Mouse (Mus musculus): Measurements from ENCODE around the gene Nup88. TPM values are rescaled to one million over a fixed set of nuclear protein-coding genes. Genes with fewer than 3 reads are reported as not detected.

The Nup88 gene
- 61.6 and 62.9 TPM in 2 replicates for polyA plus RNA-seq (2015; fragmentation: Nextera tagmentation; extraction: Ambion mirVana)

DNA sequence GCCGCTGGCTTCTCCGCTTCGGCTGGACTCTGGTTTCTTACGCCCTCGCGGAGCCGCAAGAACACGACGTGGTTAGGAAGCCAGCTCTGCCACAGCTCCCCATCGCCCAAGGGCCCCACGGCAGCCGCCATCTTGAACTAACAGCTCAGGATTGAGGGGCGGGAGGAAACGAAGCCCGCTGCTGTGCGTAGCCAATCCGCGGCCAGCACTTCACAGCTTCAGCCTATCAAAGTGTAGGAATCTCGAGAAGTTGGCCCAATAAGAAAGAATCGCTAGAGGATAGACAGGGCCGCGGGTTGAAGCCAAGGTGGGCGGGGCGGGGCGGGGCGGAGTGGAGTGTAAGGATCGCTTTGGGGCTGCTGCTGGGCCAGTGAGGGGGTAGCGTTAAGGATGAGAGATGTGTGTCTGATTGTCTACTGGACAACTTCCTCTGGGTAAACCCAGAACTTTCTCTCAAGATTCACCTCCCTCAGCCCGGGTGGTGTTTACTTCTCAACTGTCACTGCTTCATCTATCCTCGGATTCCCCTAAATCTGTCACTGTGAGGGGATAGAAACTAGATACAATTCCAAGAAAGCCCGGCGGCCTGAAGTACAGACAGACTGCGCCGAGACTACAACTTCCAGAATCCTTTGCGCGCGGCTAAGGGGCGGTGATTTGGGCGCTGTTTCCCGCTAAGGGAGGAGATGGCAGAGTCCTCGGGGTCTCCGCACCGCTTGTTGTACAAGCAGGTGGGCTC lies at the start of gene Nup88, which contains the start of gene Rpain:
Nup88 (minus strand) TSS at position 153 of the 739 bp plus-strand sequence.
Rpain (plus strand) TSS at position 393 of the 739 bp plus-strand sequence.

DNA sequence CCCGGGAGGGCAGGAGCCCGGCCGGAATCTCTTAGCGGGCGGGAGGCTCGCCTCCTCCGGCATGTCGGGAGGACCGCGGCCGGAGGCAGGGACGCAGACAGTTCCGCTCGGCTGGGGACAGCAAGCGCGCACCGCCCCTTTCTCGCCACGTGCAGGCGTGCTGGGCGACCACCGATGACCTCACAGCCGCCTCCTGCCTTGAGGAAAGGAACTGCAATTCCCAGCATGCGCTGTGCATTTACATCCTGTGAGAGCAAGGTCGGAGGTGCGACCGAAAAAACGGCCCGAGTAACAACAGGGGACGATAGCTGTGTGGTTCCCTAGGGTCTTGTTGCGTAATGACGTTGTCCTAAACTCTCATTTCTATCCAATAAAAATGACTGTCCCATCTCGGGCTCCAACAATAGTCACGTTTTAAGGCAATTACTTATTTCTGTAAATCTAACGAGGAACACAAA lies 34.6 kb upstream of the Nup88 start, which contains the start of gene Dhx33:
Dhx33 (minus strand) TSS at position 122 of the 458 bp plus-strand sequence.

DNA sequence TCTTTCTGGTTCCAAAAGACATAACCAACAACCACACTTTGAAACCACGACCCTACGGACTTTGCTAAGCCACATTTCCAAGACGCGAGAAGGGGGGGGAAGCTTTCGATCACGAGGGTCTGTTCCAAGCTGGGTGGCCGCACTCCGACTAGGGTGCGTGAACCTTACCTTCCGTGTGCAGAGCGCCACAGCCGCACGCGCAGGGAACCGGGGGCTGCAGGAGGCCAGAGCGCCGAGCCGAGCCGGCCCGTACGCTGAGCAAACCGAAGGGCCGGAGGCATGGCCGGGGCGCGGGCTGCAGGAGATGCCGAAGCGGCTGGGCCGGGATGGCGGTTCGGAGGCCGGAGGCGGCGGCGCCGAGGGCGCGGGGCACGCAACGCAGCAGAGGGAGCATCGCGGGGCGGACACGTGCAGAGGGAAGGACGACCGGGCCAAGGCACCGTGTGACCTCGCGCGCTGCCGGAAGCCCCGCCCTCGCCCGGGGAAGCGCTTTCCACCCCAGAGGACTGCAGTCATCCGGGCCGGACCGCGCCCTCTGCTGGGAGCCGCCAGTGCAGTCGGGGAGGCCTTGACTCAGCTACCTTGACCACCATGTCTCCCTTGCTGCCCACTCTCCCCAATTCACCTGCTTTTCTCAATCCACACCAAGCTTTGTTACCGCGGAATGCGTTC lies 12.9 kb upstream of the Nup88 start, which contains the start of gene C1qbp:
C1qbp (minus strand) TSS at position 470 of the 672 bp plus-strand sequence.

Other genes with a start within 250 kb of the Nup88 start
- gene Zfp3, start 205.8 kb downstream of the Nup88 start, polyA plus RNA-seq (2015; fragmentation: Nextera tagmentation; extraction: Ambion mirVana) = 2.2 and 2.8 TPM in 2 replicates
- 0.52 and 1.1 TPM in 2 replicates for gene Scimp, start 157.4 kb downstream of the Nup88 start, polyA plus RNA-seq (2015; fragmentation: Nextera tagmentation; extraction: Ambion mirVana)
- 19.5 and 21.2 TPM in 2 replicates for gene Rabep1, start 125.2 kb downstream of the Nup88 start, polyA plus RNA-seq (2015; fragmentation: Nextera tagmentation; extraction: Ambion mirVana)
- 133 and 138 TPM in 2 replicates for gene Rpain, start 240 bp upstream of the Nup88 start, polyA plus RNA-seq (2015; fragmentation: Nextera tagmentation; extraction: Ambion mirVana)
- gene C1qbp, start 13.1 kb upstream of the Nup88 start, polyA plus RNA-seq (2015; fragmentation: Nextera tagmentation; extraction: Ambion mirVana) = 226 and 246 TPM in 2 replicates
- 6.7 and 6.9 TPM in 2 replicates for gene Dhx33, start 34.5 kb upstream of the Nup88 start, polyA plus RNA-seq (2015; fragmentation: Nextera tagmentation; extraction: Ambion mirVana)
- 20.0 and 23.0 TPM in 2 replicates for gene Mis12, start 49.6 kb upstream of the Nup88 start, polyA plus RNA-seq (2015; fragmentation: Nextera tagmentation; extraction: Ambion mirVana)
- 30.7 and 32.5 TPM in 2 replicates for gene Derl2, start 49.9 kb upstream of the Nup88 start, polyA plus RNA-seq (2015; fragmentation: Nextera tagmentation; extraction: Ambion mirVana)
- 6.7 and 11.4 TPM in 2 replicates for gene 6330403K07Rik, start 63.5 kb upstream of the Nup88 start, polyA plus RNA-seq (2015; fragmentation: Nextera tagmentation; extraction: Ambion mirVana)
- 0.24 and 0.46 TPM in 2 replicates for gene Nlrp1a, start 174.7 kb upstream of the Nup88 start, polyA plus RNA-seq (2015; fragmentation: Nextera tagmentation; extraction: Ambion mirVana)

Data from spleen, postnatal 0 days (tissue).